Mouse (Mus musculus): ENCODE results near the gene Nptx1. TPM values are rescaled to one million over a fixed set of nuclear protein-coding genes. Genes with fewer than 3 reads are reported as not detected.

Nptx1 gene
- total and polyA plus RNA-seq, 2 experiments: 0.09 TPM

- TF ChIP-seq POLR2A (IDR thresholded peaks at IDR 0.05; ENCODE audit: extremely low read depth, insufficient read depth, low read length): no peak
- no peak for TF ChIP-seq CTCF (IDR thresholded peaks at IDR 0.05; ENCODE audit: low read depth, low read length)
- no peak overlapping the region for H3K9ac ChIP-seq (ENCODE audit: low read depth, low read length)
- no peaks in the 10 kb centered on the region; the same call in 1 of the 2 replicates for H3K36me3 ChIP-seq (ENCODE audit: control insufficient read depth, insufficient read depth, low read length)
- no peaks in the 10 kb centered on the region for H3K27me3 ChIP-seq (ENCODE audit: control insufficient read depth, insufficient read depth, low read length)
- no peaks in the 10 kb centered on the region; the same call in 1 of the 2 replicates for H3K79me2 ChIP-seq (ENCODE audit: control insufficient read depth, insufficient read depth, low read length)
- no peaks in the 10 kb centered on the region for H3K4me1 ChIP-seq (ENCODE audit: control insufficient read depth, insufficient read depth, low read length)
- WGBS: 87% methylated on average over 2 of the region's 2 CpGs
- no peak for DNase-seq (ENCODE audit: extremely low read depth, low read depth, low spot score)
- no peak overlapping the region for H3K4me3 ChIP-seq (ENCODE audit: insufficient read depth, low read depth, low read length)
- no peak overlapping the region for H3K27ac ChIP-seq (replicated peaks; ENCODE audit: insufficient read depth, low read depth, low read length)
These were observed 47.5 kb downstream of the Nptx1 start for GRCm38 (mm10) chr11:119500011-119500410.

- H3K27me3 ChIP-seq (ENCODE audit: control insufficient read depth, insufficient read depth, low read length): no peaks in the 10 kb centered on the region
- no peak overlapping the region for H3K9ac ChIP-seq (ENCODE audit: low read depth, low read length)
- no peaks in the 10 kb centered on the region; the same call in 1 of the 2 replicates for H3K79me2 ChIP-seq (ENCODE audit: control insufficient read depth, insufficient read depth, low read length)
- DNase-seq (ENCODE audit: extremely low read depth, low read depth, low spot score): no peak
- 96% methylated on average over 4 of the region's 4 CpGs for WGBS
- H3K36me3 ChIP-seq (ENCODE audit: control insufficient read depth, insufficient read depth, low read length): no peaks in the 10 kb centered on the region; the same call in 1 of the 2 replicates
- H3K4me3 ChIP-seq (ENCODE audit: insufficient read depth, low read depth, low read length): no peak overlapping the region
- TF ChIP-seq POLR2A (IDR thresholded peaks at IDR 0.05; ENCODE audit: extremely low read depth, insufficient read depth, low read length) (no peak), CTCF (IDR thresholded peaks at IDR 0.05; ENCODE audit: low read depth, low read length) (no peak)
- H3K27ac ChIP-seq (replicated peaks; ENCODE audit: insufficient read depth, low read depth, low read length): no peak overlapping the region
- no peaks in the 10 kb centered on the region for H3K4me1 ChIP-seq (ENCODE audit: control insufficient read depth, insufficient read depth, low read length)
These were observed 48.3 kb downstream of the Nptx1 start for GRCm38 (mm10) chr11:119499297-119499696.

- Histone ChIP-seq H3K4me3 (ENCODE audit: insufficient read depth, low read depth, low read length) (no peak overlapping the region), H3K27ac (replicated peaks; ENCODE audit: insufficient read depth, low read depth, low read length) (no peak overlapping the region), H3K27me3 (ENCODE audit: control insufficient read depth, insufficient read depth, low read length) (no peaks in the 10 kb centered on the region), H3K9ac (ENCODE audit: low read depth, low read length) (no peak overlapping the region), H3K79me2 (ENCODE audit: control insufficient read depth, insufficient read depth, low read length) (no peaks in the 10 kb centered on the region; the same call in 1 of the 2 replicates), H3K4me1 (ENCODE audit: control insufficient read depth, insufficient read depth, low read length) (no peaks in the 10 kb centered on the region), H3K36me3 (ENCODE audit: control insufficient read depth, insufficient read depth, low read length) (no peaks in the 10 kb centered on the region; the same call in 1 of the 2 replicates)
- DNase-seq (ENCODE audit: extremely low read depth, low read depth, low spot score): no peak
- TF ChIP-seq CTCF (IDR thresholded peaks at IDR 0.05; ENCODE audit: low read depth, low read length) (no peak), POLR2A (IDR thresholded peaks at IDR 0.05; ENCODE audit: extremely low read depth, insufficient read depth, low read length) (no peak)
- WGBS: 81% methylated on average over 4 of the region's 4 CpGs
These were observed 50.1 kb downstream of the Nptx1 start for GRCm38 (mm10) chr11:119497451-119497850.

GRCm38 (mm10) chr11:119496147-119496546 lies 51.4 kb downstream of the Nptx1 start:
- Histone ChIP-seq H3K27ac (replicated peaks; ENCODE audit: insufficient read depth, low read depth, low read length) (no peak overlapping the region), H3K36me3 (ENCODE audit: control insufficient read depth, insufficient read depth, low read length) (no peaks in the 10 kb centered on the region; the same call in 1 of the 2 replicates), H3K4me3 (ENCODE audit: insufficient read depth, low read depth, low read length) (no peak overlapping the region), H3K79me2 (ENCODE audit: control insufficient read depth, insufficient read depth, low read length) (peaks cover 3% of the 10 kb centered on the region; the same call in 1 of the 2 replicates), H3K9ac (ENCODE audit: low read depth, low read length) (no peak overlapping the region), H3K4me1 (ENCODE audit: control insufficient read depth, insufficient read depth, low read length) (no peaks in the 10 kb centered on the region), H3K27me3 (ENCODE audit: control insufficient read depth, insufficient read depth, low read length) (no peaks in the 10 kb centered on the region)
- 95% methylated on average over 5 of the region's 5 CpGs for WGBS
- no peak for DNase-seq (ENCODE audit: extremely low read depth, low read depth, low spot score)
- TF ChIP-seq POLR2A (IDR thresholded peaks at IDR 0.05; ENCODE audit: extremely low read depth, insufficient read depth, low read length) (no peak), CTCF (IDR thresholded peaks at IDR 0.05; ENCODE audit: low read depth, low read length) (no peak)

GRCm38 (mm10) chr11:119493516-119493915 lies 54.0 kb downstream of the Nptx1 start:
- Histone ChIP-seq H3K27ac (replicated peaks; ENCODE audit: insufficient read depth, low read depth, low read length) (no peak overlapping the region), H3K27me3 (ENCODE audit: control insufficient read depth, insufficient read depth, low read length) (no peaks in the 10 kb centered on the region), H3K36me3 (ENCODE audit: control insufficient read depth, insufficient read depth, low read length) (no peaks in the 10 kb centered on the region; the same call in 1 of the 2 replicates), H3K9ac (ENCODE audit: low read depth, low read length) (no peak overlapping the region), H3K4me1 (ENCODE audit: control insufficient read depth, insufficient read depth, low read length) (peaks cover 4% of the 10 kb centered on the region), H3K4me3 (ENCODE audit: insufficient read depth, low read depth, low read length) (no peak overlapping the region), H3K79me2 (ENCODE audit: control insufficient read depth, insufficient read depth, low read length) (peaks cover 3% of the 10 kb centered on the region; the same call in 1 of the 2 replicates)
- TF ChIP-seq POLR2A (IDR thresholded peaks at IDR 0.05; ENCODE audit: extremely low read depth, insufficient read depth, low read length) (no peak), CTCF (IDR thresholded peaks at IDR 0.05; ENCODE audit: low read depth, low read length) (no peak)
- DNase-seq (ENCODE audit: extremely low read depth, low read depth, low spot score): no peak
- WGBS: 62% methylated on average over 4 of the region's 4 CpGs

GRCm38 (mm10) chr11:119492830-119493229 lies 54.7 kb downstream of the Nptx1 start:
- DNase-seq (ENCODE audit: extremely low read depth, low read depth, low spot score): no peak
- H3K36me3 ChIP-seq (ENCODE audit: control insufficient read depth, insufficient read depth, low read length): peaks cover 2% of the 10 kb centered on the region
- H3K27me3 ChIP-seq (ENCODE audit: control insufficient read depth, insufficient read depth, low read length): no peaks in the 10 kb centered on the region
- no peak overlapping the region for H3K9ac ChIP-seq (ENCODE audit: low read depth, low read length)
- peaks cover 4% of the 10 kb centered on the region for H3K4me1 ChIP-seq (ENCODE audit: control insufficient read depth, insufficient read depth, low read length)
- TF ChIP-seq POLR2A (IDR thresholded peaks at IDR 0.05; ENCODE audit: extremely low read depth, insufficient read depth, low read length): no peak
- no peak for TF ChIP-seq CTCF (IDR thresholded peaks at IDR 0.05; ENCODE audit: low read depth, low read length)
- H3K79me2 ChIP-seq (ENCODE audit: control insufficient read depth, insufficient read depth, low read length): peaks cover 3% of the 10 kb centered on the region; the same call in 1 of the 2 replicates
- H3K27ac ChIP-seq (replicated peaks; ENCODE audit: insufficient read depth, low read depth, low read length): no peak overlapping the region
- no peak overlapping the region for H3K4me3 ChIP-seq (ENCODE audit: insufficient read depth, low read depth, low read length)
- WGBS: 95% methylated on average over 6 of the region's 6 CpGs
